Mouse (Mus musculus): ENCODE data around the gene Bcl11a. TPM values are rescaled to one million over a fixed set of nuclear protein-coding genes. Genes with fewer than 3 reads are reported as not detected.

Bcl11a gene
- total RNA-seq, 1 experiment, result 3.1 TPM

GRCm38 (mm10) chr11:24196460-24197190 lies 118.8 kb downstream of the Bcl11a start:
- no peak for DNase-seq (ENCODE audit: low read depth, low spot score)
- no peaks in the 10 kb centered on the region for H3K9me3 ChIP-seq (ENCODE audit: control insufficient read depth, insufficient read depth, low read depth, low read length)
- no peaks in the 10 kb centered on the region for H3K4me1 ChIP-seq (ENCODE audit: control insufficient read depth in 2 of 2, insufficient read depth in 2 of 2, low read length in 2 of 2, poor library complexity in 1 of 2)
- H3K9ac ChIP-seq (ENCODE audit: insufficient read depth, low read depth, low read length, poor library complexity, severe bottlenecking), result no peak overlapping the region
- no peak overlapping the region for H3K4me3 ChIP-seq (ENCODE audit: insufficient read depth in 1 of 2, low read depth in 1 of 2, low read length in 2 of 2, poor library complexity in 1 of 2, severe bottlenecking in 1 of 2)
- no peak for TF ChIP-seq ZC3H11A (IDR thresholded peaks at IDR 0.05; ENCODE audit: borderline replicate concordance, low read depth, low read length)
- no peak for TF ChIP-seq ZNF384 (IDR thresholded peaks at IDR 0.05; ENCODE audit: low read depth, low read length)
- no peak for TF ChIP-seq HCFC1 (IDR thresholded peaks at IDR 0.05; ENCODE audit: borderline replicate concordance, insufficient read depth, low read length)
- no peak for TF ChIP-seq MAFK (IDR thresholded peaks at IDR 0.05; ENCODE audit: insufficient read depth, low read depth, low read length)
- in situ Hi-C loops (cut with MboI; ENCODE audit: low sequenced_read_pairs in 2 of 2, unreplicated experiment in 2 of 2), result no loop called here
- no peaks in the 10 kb centered on the region for H3K36me3 ChIP-seq (ENCODE audit: control insufficient read depth, insufficient read depth, low read length, poor library complexity, severe bottlenecking)
- no peak overlapping the region for H3K27ac ChIP-seq (ENCODE audit: insufficient read depth, low read depth, low read length, poor library complexity, severe bottlenecking)

- in situ Hi-C loops (cut with MboI; ENCODE audit: low sequenced_read_pairs in 2 of 2, unreplicated experiment in 2 of 2), result no loop called here
- TF ChIP-seq MAFK (IDR thresholded peaks at IDR 0.05; ENCODE audit: insufficient read depth, low read depth, low read length), result no peak
- no peak overlapping the region for H3K4me3 ChIP-seq (ENCODE audit: insufficient read depth in 1 of 2, low read depth in 1 of 2, low read length in 2 of 2, poor library complexity in 1 of 2, severe bottlenecking in 1 of 2)
- H3K4me1 ChIP-seq (ENCODE audit: control insufficient read depth in 2 of 2, insufficient read depth in 2 of 2, low read length in 2 of 2, poor library complexity in 1 of 2), result peaks cover 2 to 3% of the 10 kb centered on the region in 2 experiments; a peak in 3 of 4 replicates
- no peaks in the 10 kb centered on the region for H3K9me3 ChIP-seq (ENCODE audit: control insufficient read depth, insufficient read depth, low read depth, low read length)
- no peak overlapping the region for H3K9ac ChIP-seq (ENCODE audit: insufficient read depth, low read depth, low read length, poor library complexity, severe bottlenecking)
- DNase-seq (ENCODE audit: low read depth, low spot score), result no peak
- H3K36me3 ChIP-seq (ENCODE audit: control insufficient read depth, insufficient read depth, low read length, poor library complexity, severe bottlenecking), result no peaks in the 10 kb centered on the region
- H3K27ac ChIP-seq (ENCODE audit: insufficient read depth, low read depth, low read length, poor library complexity, severe bottlenecking), result no peak overlapping the region
These were observed 119.6 kb downstream of the Bcl11a start for GRCm38 (mm10) chr11:24197424-24197823.

GRCm38 (mm10) chr11:24199560-24199959 lies 121.7 kb downstream of the Bcl11a start:
- H3K9ac ChIP-seq (ENCODE audit: insufficient read depth, low read depth, low read length, poor library complexity, severe bottlenecking), result no peak overlapping the region
- no peaks in the 10 kb centered on the region for H3K9me3 ChIP-seq (ENCODE audit: control insufficient read depth, insufficient read depth, low read depth, low read length)
- no peak for DNase-seq (ENCODE audit: low read depth, low spot score)
- no peaks in the 10 kb centered on the region for H3K36me3 ChIP-seq (ENCODE audit: control insufficient read depth, insufficient read depth, low read length, poor library complexity, severe bottlenecking)
- H3K4me1 ChIP-seq (ENCODE audit: control insufficient read depth in 2 of 2, insufficient read depth in 2 of 2, low read length in 2 of 2, poor library complexity in 1 of 2), result peaks cover 4 to 8% of the 10 kb centered on the region in 2 experiments
- TF ChIP-seq CHD2 (IDR thresholded peaks at IDR 0.05; ENCODE audit: low read depth, low read length) (no peak), ZC3H11A (IDR thresholded peaks at IDR 0.05; ENCODE audit: borderline replicate concordance, low read depth, low read length) (no peak), MAFK (IDR thresholded peaks at IDR 0.05; ENCODE audit: insufficient read depth, low read depth, low read length) (no peak), HCFC1 (IDR thresholded peaks at IDR 0.05; ENCODE audit: borderline replicate concordance, insufficient read depth, low read length) (no peak), ZNF384 (IDR thresholded peaks at IDR 0.05; ENCODE audit: low read depth, low read length) (no peak)
- in situ Hi-C loops (cut with MboI; ENCODE audit: low sequenced_read_pairs in 2 of 2, unreplicated experiment in 2 of 2), result no loop called here
- no peak overlapping the region for H3K4me3 ChIP-seq (ENCODE audit: insufficient read depth in 1 of 2, low read depth in 1 of 2, low read length in 2 of 2, poor library complexity in 1 of 2, severe bottlenecking in 1 of 2)
- no peak overlapping the region for H3K27ac ChIP-seq (ENCODE audit: insufficient read depth, low read depth, low read length, poor library complexity, severe bottlenecking)

DNA sequence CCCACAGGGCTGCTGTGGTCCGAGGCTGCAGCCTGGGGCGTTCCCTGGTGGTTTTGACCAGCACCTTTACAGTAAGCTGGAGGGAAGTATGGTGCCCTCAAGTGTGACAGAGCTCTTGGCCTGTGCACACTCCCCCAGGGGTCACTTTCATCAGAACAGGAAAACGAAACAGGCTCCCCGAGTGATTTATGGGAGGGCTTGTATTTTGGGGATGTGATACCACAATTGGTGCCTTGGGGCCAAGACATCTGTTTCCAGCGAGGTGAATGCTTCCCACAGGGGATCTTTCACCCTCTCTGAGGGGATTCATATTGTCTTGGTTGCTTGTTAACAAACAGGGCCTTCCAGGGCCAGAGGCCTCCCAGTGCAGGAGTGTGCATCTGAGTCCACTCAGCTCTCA lies 122.5 kb downstream of the Bcl11a start:
- H3K4me3 ChIP-seq (ENCODE audit: insufficient read depth in 1 of 2, low read depth in 1 of 2, low read length in 2 of 2, poor library complexity in 1 of 2, severe bottlenecking in 1 of 2), result no peak overlapping the region
- no peaks in the 10 kb centered on the region for H3K9me3 ChIP-seq (ENCODE audit: control insufficient read depth, insufficient read depth, low read depth, low read length)
- peaks cover 4 to 8% of the 10 kb centered on the region in 2 experiments for H3K4me1 ChIP-seq (ENCODE audit: control insufficient read depth in 2 of 2, insufficient read depth in 2 of 2, low read length in 2 of 2, poor library complexity in 1 of 2)
- H3K36me3 ChIP-seq (ENCODE audit: control insufficient read depth, insufficient read depth, low read length, poor library complexity, severe bottlenecking), result no peaks in the 10 kb centered on the region
- TF ChIP-seq HCFC1 (IDR thresholded peaks at IDR 0.05; ENCODE audit: borderline replicate concordance, insufficient read depth, low read length), result no peak
- TF ChIP-seq CHD2 (IDR thresholded peaks at IDR 0.05; ENCODE audit: low read depth, low read length), result no peak
- no peak for TF ChIP-seq ZC3H11A (IDR thresholded peaks at IDR 0.05; ENCODE audit: borderline replicate concordance, low read depth, low read length)
- TF ChIP-seq MAFK (IDR thresholded peaks at IDR 0.05; ENCODE audit: insufficient read depth, low read depth, low read length), result no peak
- no peak for TF ChIP-seq ZNF384 (IDR thresholded peaks at IDR 0.05; ENCODE audit: low read depth, low read length)
- DNase-seq (ENCODE audit: low read depth, low spot score), result no peak
- no peak overlapping the region for H3K27ac ChIP-seq (ENCODE audit: insufficient read depth, low read depth, low read length, poor library complexity, severe bottlenecking)
- in situ Hi-C loops (cut with MboI; ENCODE audit: low sequenced_read_pairs in 2 of 2, unreplicated experiment in 2 of 2), result no loop called here
- no peak overlapping the region for H3K9ac ChIP-seq (ENCODE audit: insufficient read depth, low read depth, low read length, poor library complexity, severe bottlenecking)

DNA sequence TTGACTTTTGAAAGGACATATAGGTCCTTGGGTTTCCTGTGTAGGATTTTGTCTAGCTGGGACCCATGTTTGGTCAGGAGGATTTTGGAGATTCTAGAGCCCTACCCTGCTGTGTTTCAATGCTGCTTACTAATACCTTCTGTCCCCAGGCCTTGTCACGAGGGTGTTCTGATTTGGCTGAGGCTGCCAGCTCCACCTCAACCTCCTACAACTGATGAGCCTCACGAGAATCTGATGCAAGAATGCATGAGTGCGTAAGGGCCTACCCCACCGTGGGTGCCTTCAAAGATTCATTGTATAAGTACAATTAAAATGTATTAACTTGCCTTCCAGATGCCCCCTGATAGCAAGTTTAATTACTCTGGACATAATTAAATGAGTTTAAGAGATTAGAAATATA lies 123.4 kb downstream of the Bcl11a start:
- no peak for TF ChIP-seq CHD2 (IDR thresholded peaks at IDR 0.05; ENCODE audit: low read depth, low read length)
- no peak for TF ChIP-seq MAFK (IDR thresholded peaks at IDR 0.05; ENCODE audit: insufficient read depth, low read depth, low read length)
- no peak for TF ChIP-seq ZC3H11A (IDR thresholded peaks at IDR 0.05; ENCODE audit: borderline replicate concordance, low read depth, low read length)
- no peak for TF ChIP-seq HCFC1 (IDR thresholded peaks at IDR 0.05; ENCODE audit: borderline replicate concordance, insufficient read depth, low read length)
- no peak for TF ChIP-seq ZNF384 (IDR thresholded peaks at IDR 0.05; ENCODE audit: low read depth, low read length)
- no peaks in the 10 kb centered on the region for H3K36me3 ChIP-seq (ENCODE audit: control insufficient read depth, insufficient read depth, low read length, poor library complexity, severe bottlenecking)
- no peaks in the 10 kb centered on the region for H3K9me3 ChIP-seq (ENCODE audit: control insufficient read depth, insufficient read depth, low read depth, low read length)
- no peak overlapping the region for H3K9ac ChIP-seq (ENCODE audit: insufficient read depth, low read depth, low read length, poor library complexity, severe bottlenecking)
- H3K4me1 ChIP-seq (ENCODE audit: control insufficient read depth in 2 of 2, insufficient read depth in 2 of 2, low read length in 2 of 2, poor library complexity in 1 of 2), result peaks cover 4 to 8% of the 10 kb centered on the region in 2 experiments
- no peak overlapping the region for H3K4me3 ChIP-seq (ENCODE audit: insufficient read depth in 1 of 2, low read depth in 1 of 2, low read length in 2 of 2, poor library complexity in 1 of 2, severe bottlenecking in 1 of 2)
- H3K27ac ChIP-seq (ENCODE audit: insufficient read depth, low read depth, low read length, poor library complexity, severe bottlenecking), result no peak overlapping the region
- in situ Hi-C loops (cut with MboI; ENCODE audit: low sequenced_read_pairs in 2 of 2, unreplicated experiment in 2 of 2), result no loop called here
- no peak for DNase-seq (ENCODE audit: low read depth, low spot score)

Data from ES-E14 (cell line).